Comparison of ENCODE assay signal across 10 mouse cellular contexts in the genomic region with DNA sequence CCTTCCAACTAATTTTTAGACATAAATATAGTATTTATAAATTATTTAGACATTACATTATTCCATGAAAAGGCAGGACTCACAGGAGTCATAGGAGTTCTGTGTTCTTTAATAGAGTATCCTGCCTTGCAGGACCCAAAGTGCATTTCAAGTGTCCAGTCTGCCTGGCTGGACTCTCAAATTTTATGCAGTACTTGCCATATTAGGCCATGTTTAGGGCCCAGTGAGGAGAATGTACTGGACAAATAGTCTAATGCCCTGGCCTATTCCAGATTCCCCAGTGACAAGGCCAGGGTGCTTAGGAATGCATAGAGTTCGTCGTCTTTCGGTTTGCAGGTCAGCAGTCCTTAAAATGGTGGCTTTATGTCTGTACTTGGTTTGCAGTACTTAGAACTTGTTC. TPM values are rescaled to one million over a fixed set of nuclear protein-coding genes. Genes with fewer than 3 reads are reported as not detected.
DNase-seq lines count a peak whose midpoint lies in the region; ATAC-seq and TF ChIP-seq lines count a peak whose summit lies in the region.
"Had no signal": no experiment of that assay in that cellular context is flagged by ENCODE, and none has a peak within 500 bp of the region (broad histone marks: within the 10 kb centered on the region; RNA-seq: fewer than 3 reads in every experiment).

No protein-coding gene starts in this region.

- no peak overlapping the region; a peak in 1 of 4 replicates for H3K4me3 ChIP-seq in heart, embryonic 14.5 days (ENCODE audit: control insufficient read depth in 1 of 2, insufficient read depth in 1 of 2, low read depth in 1 of 2, low read length in 2 of 2)
- peak overlapping the region; percentile 49; the same call in 1 of the 2 replicates for H3K4me3 ChIP-seq in layer of hippocampus, adult 2 months
- H3K4me3 ChIP-seq in intestine, embryonic 14.5 days (ENCODE audit: low read depth, low read length), result 0 out of 2 replicates have a peak overlapping the region, but pooled peaks have one; percentile 25

- intact Hi-C loops in heart, postnatal 14 days (cut with DNase I), result no loop called here

- ATAC-seq in heart, embryonic 14.5 days (ENCODE audit: insufficient number of reproducible peaks, insufficient read depth, low FRiP score, low read depth), result no peak
- no peak for ATAC-seq in intestine, embryonic 14.5 days (replicated peaks; ENCODE audit: low FRiP score, low TSS enrichment, low read depth)
- ATAC-seq: forebrain, embryonic 15.5 days had no signal

- H3K4me2 ChIP-seq in heart, embryonic 14.5 days (ENCODE audit: low read length), result peak overlapping the region; percentile 66
- H3K4me2 ChIP-seq in intestine, embryonic 14.5 days (ENCODE audit: low read length), result no peak overlapping the region; the same call in 1 of the 2 replicates

- no peak for DNase-seq in heart, postnatal 14 days
- DNase-seq in layer of hippocampus, adult 2 months (ENCODE audit: low spot score in 2 of 2), result no peak
- DNase-seq in layer of hippocampus, adult 9-11 months, result no peak
- peak; percentile 30 for DNase-seq in NIH3T3 (ENCODE audit: low read depth)
- DNase-seq in intestine, embryonic 14.5 days (ENCODE audit: low spot score), result no peak
- DNase-seq in embryo, embryonic 11 days, result no peak
- DNase-seq in urinary bladder, postnatal 10 days (ENCODE audit: low spot score), result no peak

- H3K27me3 ChIP-seq in heart, embryonic 14.5 days (ENCODE audit: control insufficient read depth, insufficient read depth, low read length), result no peaks in the 10 kb centered on the region
- H3K27me3 ChIP-seq in intestine, embryonic 14.5 days (replicated peaks; ENCODE audit: control insufficient read depth, insufficient read depth, low read length), result no peaks in the 10 kb centered on the region
- H3K27me3 ChIP-seq: forebrain, embryonic 15.5 days; megakaryocyte, embryonic 14.5 days had no signal

- H3K9me3 ChIP-seq in heart, embryonic 14.5 days (ENCODE audit: control insufficient read depth, low read length), result no peaks in the 10 kb centered on the region
- no peaks in the 10 kb centered on the region for H3K9me3 ChIP-seq in intestine, embryonic 14.5 days (ENCODE audit: control insufficient read depth, low read length)
- H3K9me3 ChIP-seq: forebrain, embryonic 15.5 days had no signal

- TF ChIP-seq CTCF in layer of hippocampus, adult 2 months (conservative IDR thresholded peaks at IDR 0.05), result no peak

- H3K9ac ChIP-seq in heart, embryonic 14.5 days (ENCODE audit: low read length), result no peak overlapping the region
- H3K9ac ChIP-seq in intestine, embryonic 14.5 days (ENCODE audit: low read length), result no peak overlapping the region

- no peaks in the 10 kb centered on the region for H3K36me3 ChIP-seq in heart, embryonic 14.5 days (ENCODE audit: control insufficient read depth, insufficient read depth, low read length)
- H3K36me3 ChIP-seq in intestine, embryonic 14.5 days (ENCODE audit: control insufficient read depth, insufficient read depth, low read length), result no peaks in the 10 kb centered on the region
- H3K36me3 ChIP-seq: forebrain, embryonic 15.5 days had no signal

- H3K27ac ChIP-seq in heart, embryonic 14.5 days (replicated peaks in 1 of 2; ENCODE audit: control insufficient read depth in 1 of 2, insufficient read depth in 1 of 2, low read depth in 2 of 2, low read length in 2 of 2), result no peak overlapping the region
- peak overlapping the region; percentile 74; the same call in 1 of the 2 replicates for H3K27ac ChIP-seq in layer of hippocampus, adult 2 months
- H3K27ac ChIP-seq in intestine, embryonic 14.5 days (ENCODE audit: low read depth), result no peak overlapping the region
- H3K27ac ChIP-seq: forebrain, embryonic 15.5 days had no signal

- H3K4me1 ChIP-seq in heart, embryonic 14.5 days (ENCODE audit: control insufficient read depth in 2 of 2, insufficient read depth in 2 of 2, low read length in 2 of 2), result peaks cover 11 to 23% of the 10 kb centered on the region in 2 experiments
- H3K4me1 ChIP-seq in intestine, embryonic 14.5 days (replicated peaks; ENCODE audit: control insufficient read depth, insufficient read depth, low read length), result peaks cover 19% of the 10 kb centered on the region

- 93% methylated on average over 3 of the region's 3 CpGs for WGBS in heart, embryonic 14.5 days
- 98% methylated on average over 3 of the region's 3 CpGs for WGBS in intestine, embryonic 14.5 days

RNA-seq across cellular contexts. Expression of a gene that starts 8.9 kb away (rescaled TPM):
- 28.8 and 29.6 TPM in 2 replicates for polyA plus RNA-seq in heart, embryonic 14.5 days (2014; fragmentation: Nextera tagmentation; extraction: Ambion mirVana)
- total RNA-seq in heart, postnatal 14 days (2021), result 10 to 100 TPM; 31.5 to 33.3 TPM
- 10 to 100 TPM; 15.6 to 16.1 TPM for total RNA-seq in layer of hippocampus, adult 2 months (2021)
- 41.5 and 42.7 TPM in 2 replicates for polyA plus RNA-seq in intestine, embryonic 14.5 days (2014; fragmentation: Nextera tagmentation; extraction: Ambion mirVana)

Comparison
In these comparisons a context has a peak if more than half of its experiments do, and no peak if none do; other contexts are left out.
1. H3K4me3 ChIP-seq: peak in layer of hippocampus, adult 2 months (single experiment) and intestine, embryonic 14.5 days (single experiment); none in heart, embryonic 14.5 days (0 of 2).